Mouse (Mus musculus) lung, embryonic 14.5 days (tissue): ENCODE results near the gene Kcnh1. TPM values are rescaled to one million over a fixed set of nuclear protein-coding genes. Genes with fewer than 3 reads are reported as not detected.

ENCODE experiments used
- ATAC-seq: fragments of 200-750 bp; cut with Nextera tagmentation; 2 replicates; pipeline ENCODE4 v1.8.0; 2017; ENCODE audit warnings: mild to moderate bottlenecking, moderate TSS enrichment, moderate library complexity; ENCODE audit not compliant: insufficient read depth
- DNase-seq: peaks from one replicate; pipeline ENCODE4 v3.0.0-alpha.2; 2015
- H3K27ac ChIP-seq: fragments of 300-500 bp; sonication (generic); 2 replicates; pipeline ENCODE4 v1.5.1; 2014; ENCODE audit warnings: low read depth, mild to moderate bottlenecking, moderate library complexity
- H3K27me3 ChIP-seq: fragments of 300-500 bp; sonication (generic); 2 replicates; pipeline ENCODE4 v1.6.1; 2014; ENCODE audit warnings: low read length, control low read depth; ENCODE audit not compliant: insufficient read depth
- H3K36me3 ChIP-seq: fragments of 300-500 bp; sonication (generic); 2 replicates; pipeline ENCODE4 v1.6.1; 2014; ENCODE audit warnings: control low read depth; ENCODE audit not compliant: insufficient read depth
- H3K4me1 ChIP-seq: fragments of 300-500 bp; sonication (generic); 2 replicates; pipeline ENCODE4 v1.6.1; 2014; ENCODE audit warnings: antibody characterized with exemption, control low read depth; ENCODE audit not compliant: insufficient read depth
- H3K4me2 ChIP-seq: fragments of 300-500 bp; sonication (generic); 2 replicates; pipeline ENCODE4 v1.6.1; 2014; ENCODE audit warnings: mild to moderate bottlenecking
- H3K4me3 ChIP-seq: fragments of 300-500 bp; sonication (generic); 2 replicates; pipeline ENCODE4 v1.5.1; 2014; ENCODE audit warnings: low read depth, low read length
- H3K9ac ChIP-seq: fragments of 300-500 bp; sonication (generic); 2 replicates; pipeline ENCODE4 v1.6.1; 2014
- H3K9me3 ChIP-seq: fragments of 300-500 bp; sonication (generic); 2 replicates; pipeline ENCODE4 v1.6.1; 2016; ENCODE audit warnings: low read depth, low read length, control low read depth
- CTCF ChIP-seq: IDR thresholded peaks from 2 replicates; pipeline ENCODE4 v1.5.1; 2016; ENCODE audit warnings: antibody characterized with exemption, low read depth
- WGBS: fragments of 180-500 bp; shearing (Covaris S2); extraction: QIAGEN DNeasy Blood & Tissue Kit; methylation state at CpG from one replicate; pipeline ENCODE4 v1.1.7; 2014; 5-methylcytosine and 5-hydroxymethylcytosine counted together
- polyA plus RNA-seq: library from polyadenylated mRNA; unstranded; fragments of >200 nt; fragmentation: Nextera tagmentation; extraction: Ambion mirVana; gene quantifications from 2 replicates; pipeline ENCODE4 v1.2.1, GENCODE M21; 2014

Gene Kcnh1
- polyA plus RNA-seq, 1 experiment from 2014 or later, result 2.0 TPM

- H3K4me1 ChIP-seq, result no peaks in the 10 kb centered on the region
- H3K36me3 ChIP-seq, result no peaks in the 10 kb centered on the region
- no peaks in the 10 kb centered on the region for H3K9me3 ChIP-seq
- no peak overlapping the region for H3K9ac ChIP-seq
- H3K27me3 ChIP-seq, result no peaks in the 10 kb centered on the region
- no peak for TF ChIP-seq CTCF
- no peak overlapping the region for H3K27ac ChIP-seq
- 75% methylated on average over 8 of the region's 8 CpGs for WGBS
- DNase-seq (no peak), ATAC-seq (no peak)
- no peak overlapping the region for H3K4me3 ChIP-seq
- no peak overlapping the region for H3K4me2 ChIP-seq
Observed at GRCm38 (mm10) chr1:192402911-192403704, 212.5 kb downstream of the Kcnh1 start.

GRCm38 (mm10) chr1:192405136-192405535 lies 214.6 kb downstream of the Kcnh1 start:
- no peak overlapping the region for H3K9ac ChIP-seq
- WGBS, result 84% methylated on average over 4 of the region's 4 CpGs
- TF ChIP-seq CTCF, result no peak
- H3K4me1 ChIP-seq, result no peaks in the 10 kb centered on the region
- DNase-seq (no peak), ATAC-seq (no peak)
- no peak overlapping the region for H3K4me3 ChIP-seq
- H3K9me3 ChIP-seq, result no peaks in the 10 kb centered on the region
- no peak overlapping the region for H3K27ac ChIP-seq
- H3K36me3 ChIP-seq, result no peaks in the 10 kb centered on the region
- H3K27me3 ChIP-seq, result no peaks in the 10 kb centered on the region
- H3K4me2 ChIP-seq, result no peak overlapping the region

- ATAC-seq, result no peak
- DNase-seq, result no peak
- Histone ChIP-seq H3K36me3 (no peaks in the 10 kb centered on the region), H3K4me2 (no peak overlapping the region), H3K9me3 (no peaks in the 10 kb centered on the region), H3K27me3 (no peaks in the 10 kb centered on the region), H3K27ac (no peak overlapping the region), H3K9ac (no peak overlapping the region), H3K4me3 (no peak overlapping the region), H3K4me1 (no peaks in the 10 kb centered on the region)
- 76% methylated on average over 5 of the region's 5 CpGs for WGBS
- TF ChIP-seq CTCF, result no peak
Observed at GRCm38 (mm10) chr1:192406589-192406988, 216.0 kb downstream of the Kcnh1 start.

GRCm38 (mm10) chr1:192415813-192416212 lies 225.2 kb downstream of the Kcnh1 start:
- Histone ChIP-seq H3K4me1 (no peaks in the 10 kb centered on the region), H3K27ac (no peak overlapping the region), H3K27me3 (no peaks in the 10 kb centered on the region), H3K9me3 (no peaks in the 10 kb centered on the region), H3K4me3 (no peak overlapping the region), H3K4me2 (no peak overlapping the region), H3K9ac (no peak overlapping the region), H3K36me3 (no peaks in the 10 kb centered on the region)
- DNase-seq (no peak), ATAC-seq (no peak)
- WGBS, result 63% methylated on average over 3 of the region's 3 CpGs
- TF ChIP-seq CTCF, result no peak

GRCm38 (mm10) chr1:192416241-192416821 lies 225.8 kb downstream of the Kcnh1 start:
- Histone ChIP-seq H3K4me2 (no peak overlapping the region), H3K4me3 (no peak overlapping the region), H3K27me3 (no peaks in the 10 kb centered on the region), H3K36me3 (no peaks in the 10 kb centered on the region), H3K9me3 (no peaks in the 10 kb centered on the region), H3K4me1 (no peaks in the 10 kb centered on the region), H3K9ac (no peak overlapping the region), H3K27ac (no peak overlapping the region)
- TF ChIP-seq CTCF, result no peak
- DNase-seq (no peak), ATAC-seq (no peak)
- 82% methylated on average over 9 of the region's 9 CpGs for WGBS

GRCm38 (mm10) chr1:192419176-192419575 lies 228.6 kb downstream of the Kcnh1 start:
- WGBS, result 69% methylated on average over 5 of the region's 5 CpGs
- Histone ChIP-seq H3K9ac (no peak overlapping the region), H3K36me3 (no peaks in the 10 kb centered on the region), H3K27ac (no peak overlapping the region), H3K27me3 (no peaks in the 10 kb centered on the region), H3K4me1 (no peaks in the 10 kb centered on the region), H3K4me2 (no peak overlapping the region), H3K9me3 (no peaks in the 10 kb centered on the region), H3K4me3 (no peak overlapping the region)
- DNase-seq (no peak), ATAC-seq (no peak)
- no peak for TF ChIP-seq CTCF

- DNase-seq, result no peak
- no peaks in the 10 kb centered on the region for H3K9me3 ChIP-seq
- 83% methylated on average over 14 of the region's 14 CpGs for WGBS
- no peak overlapping the region for H3K4me2 ChIP-seq
- no peak overlapping the region for H3K4me3 ChIP-seq
- no peaks in the 10 kb centered on the region for H3K36me3 ChIP-seq
- no peak overlapping the region for H3K27ac ChIP-seq
- ATAC-seq, result no peak
- no peak overlapping the region for H3K9ac ChIP-seq
- H3K4me1 ChIP-seq, result no peaks in the 10 kb centered on the region
- no peak for TF ChIP-seq CTCF
- no peaks in the 10 kb centered on the region for H3K27me3 ChIP-seq
Observed at GRCm38 (mm10) chr1:192421377-192422166, 231.0 kb downstream of the Kcnh1 start.
